Mouse (Mus musculus): ENCODE data around the gene Sycn. TPM values are rescaled to one million over a fixed set of nuclear protein-coding genes. Genes with fewer than 3 reads are reported as not detected.

Sycn gene
- polyA plus RNA-seq, 1 experiment from 2014 or later, result not detected

DNA sequence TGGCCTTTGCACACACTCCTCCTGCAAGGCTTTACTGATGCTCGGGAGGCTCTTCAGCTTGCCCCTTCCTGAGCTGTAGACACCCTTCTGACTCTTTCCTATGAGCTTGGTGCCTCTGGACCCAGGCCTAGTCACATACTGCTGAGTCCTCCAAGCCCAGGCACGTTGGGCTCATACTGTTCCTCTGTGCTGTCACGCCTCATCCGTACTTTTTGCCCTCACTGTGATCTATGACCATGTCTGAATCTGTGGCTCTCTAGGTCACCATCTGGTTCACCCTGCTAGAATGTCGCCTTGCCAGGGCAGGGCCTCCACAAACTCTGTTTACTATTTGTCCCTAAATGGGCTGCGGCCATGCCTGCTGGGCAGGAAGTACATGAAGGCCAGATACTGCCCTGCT is 12.4 kb downstream of the Sycn start:
- Histone ChIP-seq H3K27me3 (replicated peaks; ENCODE audit: control insufficient read depth, insufficient read depth, low read length) (no peaks in the 10 kb centered on the region; the same call in 1 of the 2 replicates), H3K9ac (replicated peaks; ENCODE audit: low read depth, low read length) (no peak overlapping the region), H3K27ac (ENCODE audit: low read length) (no peak overlapping the region), H3K36me3 (ENCODE audit: control insufficient read depth, insufficient read depth) (no peaks in the 10 kb centered on the region), H3K4me2 (ENCODE audit: low read length) (no peak overlapping the region), H3K4me3 (replicated peaks; ENCODE audit: low read length) (no peak overlapping the region), H3K4me1 (replicated peaks; ENCODE audit: control insufficient read depth, insufficient read depth, low read length) (no peaks in the 10 kb centered on the region), H3K9me3 (ENCODE audit: control insufficient read depth, low read length) (no peaks in the 10 kb centered on the region)
- no peak for ATAC-seq
- WGBS, result 97% methylated on average over 6 of the region's 6 CpGs

DNA sequence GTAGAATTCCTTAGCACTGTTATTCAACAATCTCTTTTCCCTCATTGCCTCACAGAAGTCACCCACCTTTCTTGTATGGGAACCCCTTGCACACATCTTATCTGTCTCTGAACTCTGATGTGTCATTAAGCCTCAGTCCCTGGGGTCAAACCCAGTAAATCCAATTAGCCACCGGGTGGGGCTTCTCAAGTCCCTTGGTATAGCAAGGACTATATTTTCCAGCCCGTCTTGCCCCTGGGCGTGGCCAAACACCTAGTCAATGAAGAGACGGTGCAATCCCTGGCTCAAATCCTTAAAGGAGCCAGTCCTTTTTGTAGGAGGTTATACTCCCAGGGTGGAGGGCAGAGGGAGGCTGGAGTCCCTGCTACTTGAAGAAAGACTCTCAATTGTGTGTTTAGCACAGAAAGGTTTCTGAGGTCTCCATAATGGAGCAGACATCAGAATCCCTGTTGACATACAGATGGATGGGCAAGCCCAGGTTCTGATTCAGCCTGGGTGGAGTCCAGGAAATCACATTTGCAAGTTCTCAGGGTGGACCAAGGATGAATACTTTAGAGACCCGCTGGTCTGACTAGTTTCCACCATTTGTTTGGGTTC is 15.4 kb downstream of the Sycn start:
- Histone ChIP-seq H3K4me3 (replicated peaks; ENCODE audit: low read length) (no peak overlapping the region), H3K27ac (ENCODE audit: low read length) (no peak overlapping the region), H3K9ac (replicated peaks; ENCODE audit: low read depth, low read length) (no peak overlapping the region), H3K4me1 (replicated peaks; ENCODE audit: control insufficient read depth, insufficient read depth, low read length) (no peaks in the 10 kb centered on the region), H3K9me3 (ENCODE audit: control insufficient read depth, low read length) (no peaks in the 10 kb centered on the region), H3K36me3 (ENCODE audit: control insufficient read depth, insufficient read depth) (peaks cover 6% of the 10 kb centered on the region), H3K4me2 (ENCODE audit: low read length) (no peak overlapping the region), H3K27me3 (replicated peaks; ENCODE audit: control insufficient read depth, insufficient read depth, low read length) (no peaks in the 10 kb centered on the region)
- no peak for ATAC-seq
- WGBS, result 15% methylated on average over 5 of the region's 5 CpGs

DNA sequence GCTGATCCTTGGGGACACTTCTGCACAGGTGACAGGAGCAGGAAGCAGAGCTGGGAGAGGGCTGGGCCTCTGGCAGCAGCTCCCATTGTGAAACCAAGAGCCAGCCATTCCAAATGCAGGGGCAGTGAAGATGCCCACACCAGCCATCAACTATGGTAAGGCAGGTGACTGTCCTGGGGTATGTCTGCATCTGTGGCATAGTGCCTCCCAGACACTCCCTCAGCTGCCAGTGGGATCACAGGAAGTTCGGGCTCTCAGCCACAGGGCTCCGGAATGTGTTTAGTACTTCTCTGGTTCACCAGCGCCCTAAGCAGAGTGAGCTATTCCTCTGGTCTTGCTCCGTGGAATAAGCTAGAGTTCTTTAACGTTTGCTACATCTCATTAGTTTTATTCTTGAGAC is 16.4 kb downstream of the Sycn start:
- Histone ChIP-seq H3K27me3 (replicated peaks; ENCODE audit: control insufficient read depth, insufficient read depth, low read length) (no peaks in the 10 kb centered on the region), H3K4me3 (replicated peaks; ENCODE audit: low read length) (no peak overlapping the region), H3K4me1 (replicated peaks; ENCODE audit: control insufficient read depth, insufficient read depth, low read length) (no peaks in the 10 kb centered on the region), H3K9ac (replicated peaks; ENCODE audit: low read depth, low read length) (no peak overlapping the region), H3K9me3 (ENCODE audit: control insufficient read depth, low read length) (no peaks in the 10 kb centered on the region), H3K36me3 (ENCODE audit: control insufficient read depth, insufficient read depth) (peaks cover 6% of the 10 kb centered on the region), H3K27ac (ENCODE audit: low read length) (no peak overlapping the region), H3K4me2 (ENCODE audit: low read length) (no peak overlapping the region)
- WGBS, result 74% methylated on average over 5 of the region's 5 CpGs
- ATAC-seq, result no peak

DNA sequence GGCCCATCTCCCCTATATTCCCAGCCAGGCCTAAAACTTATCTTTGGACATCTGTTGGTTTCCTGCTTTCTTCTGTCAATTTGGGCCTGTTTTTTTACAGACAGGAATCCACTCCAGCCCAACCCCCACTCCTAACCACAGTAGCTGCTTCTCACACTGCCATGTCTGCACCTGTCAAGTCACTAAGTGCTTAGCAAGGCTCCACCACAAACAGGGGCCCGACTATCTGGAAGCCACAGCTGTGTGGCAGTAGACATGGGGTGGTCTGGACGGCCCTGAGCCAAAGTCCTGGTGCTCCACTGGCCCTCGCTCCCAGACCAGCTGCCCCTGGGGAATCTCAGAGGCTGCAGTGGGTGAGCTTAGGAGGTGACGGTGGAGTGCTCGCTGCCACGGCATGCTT is 17.0 kb downstream of the Sycn start:
- WGBS, result 85% methylated on average over 6 of the region's 6 CpGs

DNA sequence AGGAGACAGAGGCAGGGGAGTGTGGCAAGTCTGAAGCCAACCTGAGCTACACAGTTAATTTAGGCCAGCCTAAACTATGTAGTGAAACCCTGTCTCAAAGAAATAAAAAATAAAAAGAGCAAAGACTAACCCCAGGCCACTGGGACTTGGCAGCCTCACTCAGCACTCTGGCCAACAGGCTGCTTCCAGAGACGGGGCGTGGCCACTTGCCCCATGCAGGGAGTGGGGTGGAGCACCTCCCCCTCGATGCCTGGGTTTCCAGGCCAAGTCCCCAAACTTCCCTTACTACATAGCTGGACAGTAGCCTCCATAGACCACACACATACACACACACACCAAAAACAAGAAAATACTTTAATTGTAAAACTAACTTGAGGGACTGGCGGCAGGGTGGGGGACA is 17.8 kb downstream of the Sycn start:
- peaks cover 8% of the 10 kb centered on the region for H3K36me3 ChIP-seq (ENCODE audit: control insufficient read depth, insufficient read depth)
- no peak for ATAC-seq

More for the DNA sequence above, 17.0 kb downstream of the Sycn start:
- no peak for ATAC-seq
- Histone ChIP-seq H3K4me2 (ENCODE audit: low read length) (no peak overlapping the region), H3K9me3 (ENCODE audit: control insufficient read depth, low read length) (no peaks in the 10 kb centered on the region), H3K27me3 (replicated peaks; ENCODE audit: control insufficient read depth, insufficient read depth, low read length) (no peaks in the 10 kb centered on the region), H3K36me3 (ENCODE audit: control insufficient read depth, insufficient read depth) (peaks cover 8% of the 10 kb centered on the region), H3K27ac (ENCODE audit: low read length) (no peak overlapping the region), H3K9ac (replicated peaks; ENCODE audit: low read depth, low read length) (no peak overlapping the region), H3K4me3 (replicated peaks; ENCODE audit: low read length) (no peak overlapping the region), H3K4me1 (replicated peaks; ENCODE audit: control insufficient read depth, insufficient read depth, low read length) (no peaks in the 10 kb centered on the region)

DNA sequence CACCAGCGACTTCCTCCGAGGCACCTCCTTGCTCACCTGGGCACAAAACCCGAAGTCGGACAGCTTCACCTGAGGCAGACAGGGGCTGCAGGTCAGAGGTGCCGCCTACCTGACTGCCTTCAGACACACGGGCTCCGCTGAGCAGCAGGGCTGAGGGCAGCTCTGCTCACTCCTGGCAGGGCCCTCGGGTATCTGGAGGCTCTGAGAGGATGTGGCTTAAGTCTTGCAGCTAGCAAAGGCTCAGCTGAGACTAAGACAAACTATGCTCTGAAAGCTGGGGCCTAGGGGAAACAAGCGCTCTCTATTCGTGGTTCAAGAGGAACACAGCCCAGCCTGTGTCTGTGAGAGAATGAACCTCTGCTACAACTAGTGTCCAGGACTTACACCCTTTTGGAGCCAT is 20.2 kb downstream of the Sycn start:
- no peaks in the 10 kb centered on the region for H3K9me3 ChIP-seq (ENCODE audit: control insufficient read depth, low read length)
- H3K9ac ChIP-seq (replicated peaks; ENCODE audit: low read depth, low read length), result no peak overlapping the region
- no peak overlapping the region for H3K4me2 ChIP-seq (ENCODE audit: low read length)
- no peak overlapping the region for H3K27ac ChIP-seq (ENCODE audit: low read length)
- peaks cover 10% of the 10 kb centered on the region for H3K36me3 ChIP-seq (ENCODE audit: control insufficient read depth, insufficient read depth)
- 90% methylated on average over 10 of the region's 10 CpGs for WGBS
- no peaks in the 10 kb centered on the region for H3K4me1 ChIP-seq (replicated peaks; ENCODE audit: control insufficient read depth, insufficient read depth, low read length)
- no peaks in the 10 kb centered on the region for H3K27me3 ChIP-seq (replicated peaks; ENCODE audit: control insufficient read depth, insufficient read depth, low read length)
- no peak overlapping the region for H3K4me3 ChIP-seq (replicated peaks; ENCODE audit: low read length)
- no peak for ATAC-seq

More for the DNA sequence above, 17.8 kb downstream of the Sycn start:
- Histone ChIP-seq H3K4me3 (replicated peaks; ENCODE audit: low read length) (no peak overlapping the region), H3K9ac (replicated peaks; ENCODE audit: low read depth, low read length) (no peak overlapping the region), H3K27ac (ENCODE audit: low read length) (no peak overlapping the region), H3K4me2 (ENCODE audit: low read length) (no peak overlapping the region), H3K4me1 (replicated peaks; ENCODE audit: control insufficient read depth, insufficient read depth, low read length) (no peaks in the 10 kb centered on the region), H3K27me3 (replicated peaks; ENCODE audit: control insufficient read depth, insufficient read depth, low read length) (no peaks in the 10 kb centered on the region), H3K9me3 (ENCODE audit: control insufficient read depth, low read length) (no peaks in the 10 kb centered on the region)
- 71% methylated on average over 4 of the region's 4 CpGs for WGBS

DNA sequence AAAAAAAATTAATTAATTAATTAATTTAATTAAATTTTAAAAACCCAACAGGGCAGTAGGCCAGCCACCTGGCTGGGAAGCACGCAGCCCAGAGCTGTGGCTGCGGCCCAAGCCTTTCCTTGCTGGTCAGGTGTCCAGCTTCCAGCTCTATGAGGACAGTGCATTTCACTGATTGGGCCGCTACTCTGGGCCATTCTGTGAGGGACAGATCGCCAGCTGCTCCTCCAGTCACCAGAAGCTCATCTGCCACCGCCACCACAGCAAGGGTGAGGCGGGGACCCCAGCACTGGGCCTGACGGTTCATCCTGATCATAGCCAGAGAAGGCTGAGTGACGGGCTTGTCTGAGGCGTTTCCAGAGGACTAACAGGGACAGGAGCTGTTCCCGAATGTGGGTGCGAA is 21.3 kb downstream of the Sycn start:
- 92% methylated on average over 11 of the region's 11 CpGs for WGBS
- peaks cover 12% of the 10 kb centered on the region for H3K36me3 ChIP-seq (ENCODE audit: control insufficient read depth, insufficient read depth)
- no peak overlapping the region for H3K27ac ChIP-seq (ENCODE audit: low read length)
- H3K27me3 ChIP-seq (replicated peaks; ENCODE audit: control insufficient read depth, insufficient read depth, low read length), result no peaks in the 10 kb centered on the region
- no peak for ATAC-seq
- no peaks in the 10 kb centered on the region for H3K4me1 ChIP-seq (replicated peaks; ENCODE audit: control insufficient read depth, insufficient read depth, low read length)
- H3K4me3 ChIP-seq (replicated peaks; ENCODE audit: low read length), result no peak overlapping the region
- H3K4me2 ChIP-seq (ENCODE audit: low read length), result no peak overlapping the region
- no peak overlapping the region for H3K9ac ChIP-seq (replicated peaks; ENCODE audit: low read depth, low read length)
- H3K9me3 ChIP-seq (ENCODE audit: control insufficient read depth, low read length), result no peaks in the 10 kb centered on the region

DNA sequence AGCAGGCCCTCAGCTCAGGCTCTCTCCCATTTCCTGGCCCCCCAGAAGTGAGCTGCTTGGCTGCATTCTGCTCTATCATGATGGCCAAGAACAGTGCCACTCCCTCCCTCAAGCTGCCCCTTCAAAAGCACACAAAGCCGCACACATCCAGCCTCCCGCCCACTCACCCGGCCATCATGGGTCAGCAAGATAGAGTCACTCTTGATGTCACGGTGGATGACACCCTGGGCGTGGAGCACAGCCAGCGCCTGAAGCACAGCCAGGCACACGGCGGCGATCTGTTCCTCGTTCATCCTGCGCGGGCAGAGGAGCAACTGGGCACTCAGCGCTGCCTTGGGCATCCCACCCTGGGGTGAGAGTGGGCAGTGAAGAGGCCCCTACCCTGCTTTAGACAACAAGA is 21.7 kb downstream of the Sycn start:
- no peaks in the 10 kb centered on the region for H3K27me3 ChIP-seq (replicated peaks; ENCODE audit: control insufficient read depth, insufficient read depth, low read length)
- no peaks in the 10 kb centered on the region for H3K9me3 ChIP-seq (ENCODE audit: control insufficient read depth, low read length)
- H3K4me1 ChIP-seq (replicated peaks; ENCODE audit: control insufficient read depth, insufficient read depth, low read length), result no peaks in the 10 kb centered on the region
- H3K4me2 ChIP-seq (ENCODE audit: low read length), result no peak overlapping the region
- H3K36me3 ChIP-seq (ENCODE audit: control insufficient read depth, insufficient read depth), result peaks cover 12% of the 10 kb centered on the region
- 96% methylated on average over 13 of the region's 13 CpGs for WGBS
- ATAC-seq, result no peak
- no peak overlapping the region for H3K9ac ChIP-seq (replicated peaks; ENCODE audit: low read depth, low read length)
- no peak overlapping the region for H3K4me3 ChIP-seq (replicated peaks; ENCODE audit: low read length)
- H3K27ac ChIP-seq (ENCODE audit: low read length), result no peak overlapping the region

DNA sequence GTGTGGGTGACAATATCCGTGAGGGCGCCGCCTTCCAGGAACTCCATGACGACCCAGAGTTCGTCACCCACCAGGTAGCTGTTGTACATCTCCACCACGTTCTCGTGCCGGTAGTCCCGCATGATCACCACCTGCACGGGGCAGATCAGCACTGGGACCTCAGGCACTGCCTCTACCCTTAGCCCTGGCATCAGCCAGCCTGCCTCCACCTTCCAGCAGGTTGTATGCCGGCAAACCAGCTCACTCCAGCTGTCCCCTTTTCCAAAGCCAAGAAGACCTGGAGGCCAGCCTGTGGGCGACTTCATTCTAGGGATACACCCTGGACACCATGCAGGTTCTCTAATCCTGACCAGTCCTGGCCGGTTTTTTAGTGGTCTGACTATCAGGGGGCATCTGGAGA is 22.3 kb downstream of the Sycn start:
- no peak overlapping the region for H3K4me2 ChIP-seq (ENCODE audit: low read length)
- no peak overlapping the region for H3K9ac ChIP-seq (replicated peaks; ENCODE audit: low read depth, low read length)
- H3K9me3 ChIP-seq (ENCODE audit: control insufficient read depth, low read length), result no peaks in the 10 kb centered on the region
- H3K36me3 ChIP-seq (ENCODE audit: control insufficient read depth, insufficient read depth), result peaks cover 16% of the 10 kb centered on the region
- no peak for ATAC-seq
- no peaks in the 10 kb centered on the region for H3K4me1 ChIP-seq (replicated peaks; ENCODE audit: control insufficient read depth, insufficient read depth, low read length)
- no peak overlapping the region for H3K4me3 ChIP-seq (replicated peaks; ENCODE audit: low read length)
- H3K27me3 ChIP-seq (replicated peaks; ENCODE audit: control insufficient read depth, insufficient read depth, low read length), result no peaks in the 10 kb centered on the region
- H3K27ac ChIP-seq (ENCODE audit: low read length), result no peak overlapping the region
- 94% methylated on average over 13 of the region's 13 CpGs for WGBS

DNA sequence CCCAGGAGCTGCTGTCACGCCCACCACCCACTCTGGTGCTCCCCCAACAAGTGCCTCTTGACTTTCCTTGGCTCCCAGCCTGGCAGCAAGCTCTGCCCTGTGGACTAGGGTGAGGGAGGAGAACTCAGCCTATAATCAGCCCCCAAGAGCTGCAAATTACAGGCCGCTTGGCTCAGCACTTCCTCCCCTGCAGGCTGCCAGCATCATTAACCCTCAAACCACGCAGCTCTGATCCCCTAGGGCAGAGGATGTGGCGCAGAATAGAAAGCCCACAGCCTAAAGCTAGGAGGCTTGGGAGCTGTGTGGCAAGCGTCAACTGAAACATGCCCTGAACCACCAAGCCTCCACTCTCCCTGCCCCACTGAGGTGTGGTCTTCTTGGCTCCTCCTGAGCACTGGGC is 24.7 kb downstream of the Sycn start:
- Histone ChIP-seq H3K9me3 (ENCODE audit: control insufficient read depth, low read length) (no peaks in the 10 kb centered on the region), H3K4me2 (ENCODE audit: low read length) (no peak overlapping the region), H3K27me3 (replicated peaks; ENCODE audit: control insufficient read depth, insufficient read depth, low read length) (no peaks in the 10 kb centered on the region), H3K4me1 (replicated peaks; ENCODE audit: control insufficient read depth, insufficient read depth, low read length) (peaks cover 4% of the 10 kb centered on the region), H3K36me3 (ENCODE audit: control insufficient read depth, insufficient read depth) (peaks cover 10% of the 10 kb centered on the region), H3K27ac (ENCODE audit: low read length) (no peak overlapping the region), H3K4me3 (replicated peaks; ENCODE audit: low read length) (no peak overlapping the region), H3K9ac (replicated peaks; ENCODE audit: low read depth, low read length) (no peak overlapping the region)
- ATAC-seq, result no peak; the same call in 1 of the 2 replicates
- 70% methylated on average over 5 of the region's 5 CpGs for WGBS

Data from forebrain, embryonic 16.5 days (tissue).